Mouse (Mus musculus) frontal cortex, postnatal 25 days (tissue): Measurements from ENCODE around the gene Adcy2.

Source experiments
- DNase-seq, 2 experiments: peaks; one replicate each; pipeline ENCODE4 v3.0.0; 2022; ENCODE audit warnings: low spot score in 2 of 2

Adcy2 gene

DNA sequence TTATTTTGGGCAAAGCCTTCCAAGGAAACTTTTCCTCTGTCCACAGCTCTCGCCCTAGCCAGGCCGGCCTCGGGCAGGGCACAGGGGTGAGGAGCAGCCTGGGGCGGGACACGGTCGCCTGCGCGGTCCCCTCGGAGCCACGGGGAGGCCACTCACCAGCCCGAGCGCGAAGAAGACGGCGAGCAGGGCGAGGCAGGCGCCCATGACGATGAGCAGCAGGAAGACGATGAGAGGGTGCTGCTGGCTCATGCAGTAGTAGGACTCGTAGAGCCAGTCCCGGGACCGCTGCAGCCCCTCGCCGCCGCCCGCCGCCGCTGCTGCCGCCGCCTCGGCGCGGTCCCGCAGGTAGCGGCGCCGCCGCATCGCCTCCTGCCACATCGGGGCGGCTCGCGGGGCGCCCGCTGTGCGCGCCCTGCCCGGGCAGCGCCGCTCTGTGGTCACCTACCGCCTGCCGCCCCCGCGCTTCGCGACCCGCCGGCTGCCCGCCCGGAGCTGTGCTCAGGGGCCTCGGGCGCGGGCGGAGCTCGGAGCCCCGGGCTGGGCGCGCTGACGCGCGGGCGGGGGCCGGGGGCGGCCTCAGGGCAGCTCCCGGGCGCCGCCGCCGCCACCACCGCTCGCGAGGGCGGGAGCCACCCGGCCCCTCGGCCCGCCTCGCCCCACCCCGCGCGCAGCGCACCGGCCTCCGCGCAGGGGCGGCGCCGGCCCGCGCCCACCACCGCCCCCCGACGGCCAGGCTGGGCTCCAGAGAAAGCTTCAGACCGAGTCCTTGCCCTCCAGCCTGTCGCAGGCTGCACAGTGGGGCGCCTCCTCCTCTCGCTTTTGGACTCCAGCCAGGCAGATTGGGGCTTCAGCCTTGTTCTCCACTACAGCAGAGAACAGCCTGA lies at the start of gene Adcy2:
Gene Adcy2, minus strand, starts transcription at position 624 of the 884 bp plus-strand sequence.
- peak in 1 of 2 experiments; percentile 44 for DNase-seq

DNA sequence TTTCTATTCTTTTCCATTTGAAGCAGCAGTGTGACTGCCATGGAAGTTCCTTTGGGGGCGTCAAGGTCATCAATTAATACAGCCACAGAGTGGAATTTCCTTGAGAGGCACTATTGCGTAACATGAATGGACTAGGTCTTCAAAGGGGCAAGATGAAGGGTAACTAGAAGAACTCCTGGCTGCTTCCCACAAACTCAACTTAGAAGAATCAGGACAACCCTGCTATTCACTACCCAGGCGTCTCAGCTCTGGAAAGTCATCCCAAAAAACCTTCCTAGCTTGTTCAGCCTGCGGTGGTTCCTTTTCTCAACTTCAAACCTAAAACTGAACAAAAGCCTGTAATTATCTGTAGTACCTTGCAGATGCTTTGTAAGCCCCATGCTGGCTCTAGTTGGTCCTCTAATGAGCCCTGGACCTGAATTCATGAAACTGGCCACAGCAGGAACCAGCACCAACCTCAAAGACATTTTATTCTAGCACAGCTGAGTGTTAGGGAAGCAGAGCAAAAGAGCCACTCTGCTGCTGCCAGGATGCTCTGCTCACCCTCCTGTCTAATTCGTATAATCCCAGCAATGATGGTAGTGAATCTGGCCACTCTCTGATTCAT lies 37.8 kb upstream of the Adcy2 start:
- no peak for DNase-seq

- DNase-seq, result no peak
These were observed 35.3 kb upstream of the Adcy2 start for GRCm38 (mm10) chr13:69034621-69035020.

- DNase-seq, result no peak
These were observed 34.2 kb upstream of the Adcy2 start for GRCm38 (mm10) chr13:69033532-69033931.

GRCm38 (mm10) chr13:69029078-69029757 lies 29.9 kb upstream of the Adcy2 start:
- no peak for DNase-seq

DNA sequence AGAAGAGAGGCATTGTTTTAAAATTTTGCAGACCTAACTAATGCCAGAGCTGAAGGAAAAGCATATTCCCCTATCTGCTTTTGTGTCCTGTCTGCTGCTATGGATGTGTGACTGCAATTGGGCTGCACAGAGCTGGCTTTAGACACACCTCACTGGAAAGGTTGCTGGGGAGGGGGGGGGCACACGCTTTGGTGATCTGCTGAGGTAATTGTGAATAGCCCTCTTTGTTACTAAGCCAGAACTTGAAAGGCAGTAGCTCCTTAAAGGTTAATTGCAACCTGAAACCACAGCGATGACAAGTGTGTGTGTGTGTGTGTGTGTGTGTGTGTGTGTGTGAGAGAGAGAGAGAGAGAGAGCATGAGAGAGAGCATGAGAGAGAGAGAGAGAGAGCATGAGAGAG lies 25.6 kb upstream of the Adcy2 start:
- no peak for DNase-seq

DNA sequence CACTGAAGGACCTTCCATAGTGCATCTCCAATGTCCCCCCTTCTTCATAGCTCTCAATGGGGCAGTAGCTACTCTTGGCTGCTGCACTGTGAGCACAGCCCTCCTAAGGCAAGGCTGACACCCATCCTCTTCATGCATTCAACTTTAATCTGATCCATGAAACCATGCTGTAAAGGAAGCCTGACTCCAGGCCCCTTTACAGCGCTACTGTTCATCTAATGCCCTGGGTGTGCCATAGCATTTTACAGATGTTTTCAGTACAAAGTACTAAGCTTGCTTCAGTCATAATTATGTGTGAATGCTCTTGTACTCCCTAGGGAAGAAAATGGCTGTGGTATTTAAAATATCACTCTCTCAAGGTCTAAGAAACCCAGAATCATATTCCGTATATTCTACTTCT lies 23.9 kb upstream of the Adcy2 start:
- DNase-seq, result no peak

GRCm38 (mm10) chr13:69020574-69020973 lies 21.2 kb upstream of the Adcy2 start:
- no peak for DNase-seq

DNA sequence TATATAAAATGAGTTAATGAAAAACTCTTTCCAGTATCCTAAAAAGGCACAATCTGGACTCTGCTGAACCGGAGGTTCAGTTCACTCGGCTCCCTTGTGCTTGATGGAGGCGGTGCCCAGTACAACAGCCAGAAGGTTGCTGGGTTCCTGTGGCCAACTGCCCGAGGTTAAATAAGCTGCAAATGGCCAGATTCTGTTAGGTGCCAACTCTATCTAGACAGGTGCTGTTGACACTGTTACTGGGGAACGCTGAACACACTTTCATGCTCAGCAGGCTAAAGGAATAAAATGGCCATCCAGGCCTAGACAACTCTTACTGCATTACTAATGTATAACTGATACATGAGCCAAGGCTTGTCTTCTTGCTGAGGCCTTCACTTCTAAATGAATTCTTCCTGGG lies 7.6 kb upstream of the Adcy2 start:
- no peak for DNase-seq

DNA sequence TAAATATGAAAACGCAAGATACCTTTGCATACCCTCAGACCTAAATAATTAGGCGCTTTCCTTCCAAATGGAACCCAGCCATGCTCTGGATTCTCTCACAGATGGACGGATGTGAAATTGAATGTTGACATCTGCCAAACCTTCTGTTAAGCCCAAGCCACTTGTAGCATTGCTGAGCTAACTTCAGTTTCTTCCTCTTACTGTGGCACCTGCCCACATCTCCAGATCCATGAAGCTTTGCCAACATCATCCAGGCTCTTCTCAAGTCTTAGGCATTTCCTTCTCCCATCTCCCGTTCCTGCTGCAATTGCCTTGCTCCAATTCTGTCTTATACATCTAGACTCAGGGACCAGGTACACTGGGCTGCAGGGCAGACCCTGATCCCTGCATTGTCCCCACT lies 6.8 kb upstream of the Adcy2 start:
- no peak for DNase-seq

GRCm38 (mm10) chr13:69004406-69004805 lies 5.1 kb upstream of the Adcy2 start:
- DNase-seq, result no peak

GRCm38 (mm10) chr13:69002631-69003030 lies 3.3 kb upstream of the Adcy2 start:
- DNase-seq, result no peak

DNA sequence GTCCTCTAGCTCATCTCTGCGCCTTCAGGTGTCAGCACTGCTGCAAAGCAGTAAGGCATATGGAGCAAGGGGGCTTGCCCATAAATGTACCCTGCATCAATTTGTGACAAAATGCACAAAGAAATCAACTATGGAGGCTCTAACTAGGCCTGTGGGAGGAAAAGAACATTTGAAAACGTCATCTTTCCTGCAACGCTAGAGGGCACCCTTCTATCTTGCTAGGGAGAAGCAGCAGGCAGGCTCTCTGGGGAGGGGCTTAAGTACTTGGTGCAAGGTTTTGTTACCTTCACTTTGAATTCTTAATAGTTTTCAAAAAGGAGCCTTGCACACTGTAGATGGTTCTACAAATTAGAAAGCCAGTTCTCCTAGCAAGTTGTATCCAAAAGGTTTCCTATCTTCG lies 2.8 kb upstream of the Adcy2 start:
- peak in 1 of 2 experiments; percentile 53 for DNase-seq

- DNase-seq, result no peak
These were observed 485 bp upstream of the Adcy2 start for GRCm38 (mm10) chr13:68999826-69000225.

DNA sequence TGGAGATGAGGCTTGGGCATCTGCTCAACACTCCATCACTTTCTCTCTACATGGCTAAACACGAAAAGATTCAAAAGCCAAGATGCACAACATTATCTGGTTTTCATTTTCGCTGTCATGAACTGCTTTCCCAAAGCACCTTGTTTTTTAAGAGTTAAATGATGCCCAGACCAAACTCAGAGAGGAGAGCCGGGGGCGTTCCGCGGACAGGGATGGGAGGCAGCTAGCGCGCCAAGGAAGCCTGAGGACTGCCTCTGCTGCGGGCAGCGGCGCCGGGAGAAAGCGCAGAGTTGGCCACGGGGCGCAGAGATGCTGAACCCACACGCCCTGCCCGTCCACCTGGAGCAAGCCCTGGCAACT lies 803 bp downstream of the Adcy2 start:
- DNase-seq, result peak in 1 of 2 experiments; percentile 35

- DNase-seq, result peak in 1 of 2 experiments; percentile 24
These were observed 1.4 kb downstream of the Adcy2 start for GRCm38 (mm10) chr13:68997821-68998551.

GRCm38 (mm10) chr13:68997386-68997785 lies 2.0 kb downstream of the Adcy2 start:
- no peak for DNase-seq

GRCm38 (mm10) chr13:68996661-68997060 lies 2.7 kb downstream of the Adcy2 start:
- no peak for DNase-seq

GRCm38 (mm10) chr13:68985789-68986188 lies 13.6 kb downstream of the Adcy2 start:
- DNase-seq, result no peak

DNA sequence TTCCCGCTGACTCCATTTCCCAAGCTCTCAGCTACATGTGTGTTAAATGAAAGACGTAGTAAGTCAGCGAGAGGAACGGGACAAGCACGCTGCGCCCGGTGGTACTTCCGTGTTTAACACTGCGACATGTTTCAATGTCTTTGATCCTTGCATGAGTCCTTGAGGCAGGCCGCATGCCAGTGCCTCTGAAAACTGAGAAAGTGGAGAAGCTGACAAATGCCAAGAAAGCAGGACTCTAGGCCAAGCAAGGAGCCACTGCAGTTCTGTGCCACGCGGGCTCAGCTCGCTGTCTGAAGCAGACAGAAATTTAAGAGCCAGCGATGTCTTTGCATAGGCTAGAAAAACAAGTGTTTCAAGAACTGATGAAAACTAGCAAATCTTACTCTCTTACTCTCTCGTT lies 15.3 kb downstream of the Adcy2 start:
- no peak for DNase-seq

- DNase-seq, result no peak
These were observed 18.3 kb downstream of the Adcy2 start for GRCm38 (mm10) chr13:68981048-68981447.

DNA sequence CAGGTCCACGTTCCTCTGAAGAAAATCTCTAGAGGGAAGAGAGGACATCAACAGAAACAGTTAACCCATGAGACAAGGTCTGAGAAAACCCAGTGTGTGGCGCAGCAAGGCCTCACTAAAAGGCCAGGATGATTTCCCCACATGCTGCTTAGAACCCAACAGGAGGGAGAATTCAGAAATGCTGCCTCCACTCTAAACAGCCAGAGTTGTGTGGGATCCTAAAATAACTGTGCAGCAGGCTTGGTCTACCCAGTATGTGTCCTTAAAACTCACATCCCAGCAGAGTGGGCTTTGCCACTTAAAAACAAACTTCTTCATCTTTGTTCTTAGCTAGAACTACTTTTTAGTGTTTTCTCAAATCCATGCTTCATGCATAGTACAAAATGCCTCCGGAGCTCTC lies 26.2 kb downstream of the Adcy2 start:
- DNase-seq, result no peak
